ENCODE assay signal across 34 mouse cellular contexts in the genomic region with DNA sequence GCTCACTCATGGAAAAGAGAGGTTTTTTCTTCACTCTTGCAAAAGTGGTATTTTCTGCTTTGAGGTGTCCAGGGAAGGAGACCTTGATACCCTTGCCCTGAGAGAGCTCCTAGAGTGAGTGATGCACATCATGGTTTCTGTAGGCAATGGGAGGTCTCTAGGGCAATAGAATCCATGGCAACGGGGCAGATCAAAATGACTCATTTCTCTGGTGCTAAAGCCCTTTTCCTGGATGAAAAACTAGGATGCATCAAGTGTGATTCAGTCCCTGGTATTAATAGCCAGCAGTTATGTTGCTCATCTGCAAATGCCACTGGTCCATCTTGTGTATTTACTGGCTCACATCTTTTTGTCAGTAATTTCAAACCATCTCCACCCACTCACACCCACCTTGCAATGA.
"Had no signal": no experiment of that assay in that cellular context is flagged by ENCODE, and none has a peak within 500 bp of the region (broad histone marks: within the 10 kb centered on the region; RNA-seq: fewer than 3 reads in every experiment).

No protein-coding gene starts in this region.

- H3K27me3 ChIP-seq: heart, embryonic 12.5 days; heart, embryonic 13.5 days; heart, embryonic 15.5 days; hindbrain, embryonic 12.5 days; hindbrain, embryonic 13.5 days; hindbrain, embryonic 15.5 days; intestine, embryonic 15.5 days; kidney, embryonic 15.5 days had no signal

- H3K36me3 ChIP-seq: heart, embryonic 12.5 days; heart, embryonic 13.5 days; heart, embryonic 15.5 days; hindbrain, embryonic 10.5 days; hindbrain, embryonic 12.5 days; hindbrain, embryonic 13.5 days; hindbrain, embryonic 15.5 days; intestine, embryonic 15.5 days; kidney, embryonic 15.5 days had no signal

- DNase-seq: heart, postnatal 10 days; heart, postnatal 14 days; heart, postnatal 36 days; heart, postnatal 4 days; kidney, adult 11 months; kidney, adult 18-20 months; kidney, adult 2 months; kidney, adult 8-10 months; kidney, adult 9 months; kidney, postnatal 10 days; kidney, postnatal 14 days; kidney, postnatal 25 days; kidney, postnatal 36 days; kidney, postnatal 4 days; layer of hippocampus, adult 9-11 months; layer of hippocampus, postnatal 36 days had no signal

- H3K4me3 ChIP-seq: heart, embryonic 12.5 days; heart, embryonic 13.5 days; heart, embryonic 15.5 days; hindbrain, embryonic 10.5 days; hindbrain, embryonic 12.5 days; hindbrain, embryonic 13.5 days; hindbrain, embryonic 15.5 days; intestine, embryonic 15.5 days; kidney, embryonic 15.5 days; layer of hippocampus, adult 2 months; left cerebral cortex, adult 2 months had no signal

- H3K9ac ChIP-seq: heart, embryonic 12.5 days; heart, embryonic 13.5 days; heart, embryonic 15.5 days; hindbrain, embryonic 12.5 days; hindbrain, embryonic 13.5 days; hindbrain, embryonic 14.5 days; hindbrain, embryonic 15.5 days; intestine, embryonic 15.5 days; kidney, embryonic 15.5 days had no signal

- H3K4me2 ChIP-seq: heart, embryonic 12.5 days; heart, embryonic 13.5 days; heart, embryonic 15.5 days; hindbrain, embryonic 12.5 days; hindbrain, embryonic 13.5 days; hindbrain, embryonic 14.5 days; hindbrain, embryonic 15.5 days; intestine, embryonic 15.5 days; kidney, embryonic 15.5 days had no signal

- ATAC-seq: hindbrain, embryonic 16.5 days; hindbrain, postnatal 0 days; inflammation-experienced regulatory T-cells, adult 6 months; intestine, embryonic 15.5 days; intestine, embryonic 16.5 days; intestine, postnatal 0 days had no signal

- H3K4me1 ChIP-seq: heart, embryonic 12.5 days; heart, embryonic 13.5 days; heart, embryonic 15.5 days; hindbrain, embryonic 10.5 days; hindbrain, embryonic 12.5 days; hindbrain, embryonic 13.5 days; hindbrain, embryonic 15.5 days; intestine, embryonic 15.5 days; kidney, embryonic 15.5 days had no signal

- H3K27ac ChIP-seq: heart, embryonic 13.5 days; heart, embryonic 15.5 days; hindbrain, embryonic 10.5 days; hindbrain, embryonic 12.5 days; hindbrain, embryonic 13.5 days; hindbrain, embryonic 14.5 days; hindbrain, embryonic 15.5 days; hindbrain, postnatal 0 days; intestine, embryonic 15.5 days; kidney, embryonic 15.5 days; kidney, postnatal 0 days; layer of hippocampus, adult 2 months; left cerebral cortex, adult 2 months had no signal

- H3K9me3 ChIP-seq: heart, embryonic 12.5 days; heart, embryonic 13.5 days; heart, embryonic 15.5 days; hindbrain, embryonic 10.5 days; hindbrain, embryonic 12.5 days; hindbrain, embryonic 13.5 days; hindbrain, embryonic 15.5 days; intestine, embryonic 15.5 days; kidney, embryonic 15.5 days had no signal
